Mouse (Mus musculus): ENCODE measurements at regions not wholly inside any gene's neighbourhood (a gene's known extent, or its start where the extent isn't known, plus 50 kb on each side); places are given as distances from the start of the nearest gene placed in this dataset.
A peak's percentile ranks its signal among the peaks of the same experiment; 100 is the strongest.

- DNase-seq (ENCODE audit: low spot score in 2 of 2): peak; percentile 14 to 44
These were observed 225.4 kb downstream of the Dhx35 start for GRCm38 (mm10) chr2:159019921-159020534.

DNA sequence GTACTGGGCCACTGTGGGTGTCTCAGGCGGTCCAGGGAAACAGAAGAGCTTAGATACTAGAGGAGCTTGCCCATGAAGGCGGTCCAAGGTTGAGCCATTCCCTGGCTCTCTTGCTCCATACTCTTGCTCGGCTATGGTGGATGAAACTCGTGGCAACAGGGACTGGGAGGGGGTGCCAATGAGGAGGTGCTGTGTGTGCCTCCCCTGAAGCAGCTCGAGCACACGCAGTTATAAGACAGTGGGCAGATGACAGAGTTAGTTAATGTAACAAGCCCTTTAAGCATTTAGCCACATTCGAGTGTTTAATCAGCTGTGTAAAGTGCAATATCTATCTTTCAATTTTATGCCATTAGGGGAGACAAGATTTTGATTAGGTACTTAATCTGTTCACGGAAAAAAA is 237.5 kb downstream of the Dhx35 start:
- no peak for DNase-seq (ENCODE audit: low spot score in 2 of 2)

- no peak for DNase-seq (ENCODE audit: low spot score in 2 of 2)
These were observed 245.3 kb downstream of the Dhx35 start for GRCm38 (mm10) chr2:159039916-159040315.

DNA sequence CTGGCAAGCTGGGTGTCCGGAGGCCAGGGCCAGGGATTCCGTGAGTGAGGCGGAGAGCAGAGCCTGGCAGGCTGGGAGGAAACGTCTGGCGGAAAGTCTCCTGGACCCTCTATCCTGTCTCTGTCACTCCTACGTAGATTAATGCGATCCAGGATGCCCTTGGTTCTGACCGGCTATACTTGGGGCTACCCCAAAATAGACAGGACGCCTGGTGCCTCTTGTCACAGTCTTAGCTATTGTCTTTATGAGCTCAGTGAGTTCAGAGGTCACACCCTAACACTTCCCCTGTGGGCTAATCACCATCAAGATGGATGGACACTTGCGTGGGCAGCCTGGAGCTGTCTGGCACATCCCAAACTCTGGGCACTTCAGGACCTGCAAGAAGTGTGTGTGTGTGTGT is 258.9 kb downstream of the Dhx35 start:
- no peak for DNase-seq (ENCODE audit: low spot score in 2 of 2)

DNA sequence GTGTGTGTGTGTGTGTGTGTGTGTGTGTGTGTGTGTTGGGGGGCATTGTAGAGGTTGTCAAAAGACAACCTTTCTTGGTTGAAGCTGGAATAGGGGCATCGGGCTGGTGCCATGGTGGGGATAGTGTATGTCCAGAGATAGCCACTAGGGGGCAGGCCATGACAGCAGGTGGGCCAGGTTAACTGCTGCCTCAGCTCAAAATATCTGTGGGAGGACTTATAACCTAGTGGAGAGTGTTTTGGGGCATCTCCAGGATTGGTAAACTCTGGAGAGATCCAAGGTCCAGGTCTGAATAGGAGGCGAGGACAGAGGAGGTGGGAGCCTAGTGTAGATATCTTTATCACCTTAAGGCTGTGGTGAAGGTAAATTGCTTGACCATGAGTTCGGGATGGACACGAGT is 259.3 kb downstream of the Dhx35 start:
- DNase-seq (ENCODE audit: low spot score in 2 of 2): peak; percentile 8 to 36

GRCm38 (mm10) chr2:159054451-159054850 is 259.8 kb downstream of the Dhx35 start:
- no peak for DNase-seq (ENCODE audit: low spot score in 2 of 2)

DNA sequence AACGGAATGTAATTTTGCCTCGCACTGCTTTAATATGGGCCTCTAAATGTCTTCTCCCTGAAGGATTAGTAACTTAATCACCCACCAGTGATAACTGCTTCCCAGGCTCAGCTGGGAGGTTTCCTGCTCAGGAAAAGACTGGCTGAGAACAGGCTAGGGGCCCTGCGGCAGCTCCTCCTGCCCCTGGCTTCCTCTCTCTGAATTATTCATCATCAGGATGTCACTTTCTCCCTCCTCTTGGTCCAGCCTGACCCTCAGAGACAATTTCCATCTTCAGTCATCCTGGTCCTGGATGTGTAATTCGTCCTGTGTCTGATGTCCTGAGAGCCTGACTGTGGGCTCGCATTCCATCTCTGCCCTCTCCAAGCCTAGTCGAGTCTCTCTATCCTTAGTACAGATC is 261.2 kb downstream of the Dhx35 start:
- no peak for DNase-seq (ENCODE audit: low spot score in 2 of 2)

- DNase-seq (ENCODE audit: low spot score in 2 of 2): no peak
These were observed 262.4 kb downstream of the Dhx35 start for GRCm38 (mm10) chr2:159056960-159057359.

DNA sequence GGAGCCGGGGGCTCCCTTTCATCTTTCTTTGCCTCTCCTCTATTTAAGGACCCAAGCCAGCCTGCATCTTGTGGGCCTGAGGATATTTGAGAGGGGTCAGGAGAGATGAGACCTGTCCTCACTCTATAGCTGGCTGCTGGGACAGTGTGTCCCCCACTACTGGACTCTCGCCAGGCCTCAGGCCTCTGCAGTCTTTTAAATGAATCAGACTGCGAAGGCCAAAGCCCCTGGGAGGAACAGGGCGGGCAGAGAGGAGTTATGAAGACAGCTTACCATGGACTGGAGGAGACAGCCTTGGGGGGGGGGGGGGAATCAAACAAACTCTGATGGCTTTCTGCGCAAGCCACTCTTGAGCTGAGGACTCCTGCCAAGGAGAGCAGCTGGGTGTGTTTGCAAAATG is 262.9 kb downstream of the Dhx35 start:
- DNase-seq (ENCODE audit: low spot score in 2 of 2): no peak

GRCm38 (mm10) chr2:159062266-159062665 is 267.7 kb downstream of the Dhx35 start:
- peak in 1 of 2 experiments; percentile 6 for DNase-seq (ENCODE audit: low spot score in 2 of 2)

DNA sequence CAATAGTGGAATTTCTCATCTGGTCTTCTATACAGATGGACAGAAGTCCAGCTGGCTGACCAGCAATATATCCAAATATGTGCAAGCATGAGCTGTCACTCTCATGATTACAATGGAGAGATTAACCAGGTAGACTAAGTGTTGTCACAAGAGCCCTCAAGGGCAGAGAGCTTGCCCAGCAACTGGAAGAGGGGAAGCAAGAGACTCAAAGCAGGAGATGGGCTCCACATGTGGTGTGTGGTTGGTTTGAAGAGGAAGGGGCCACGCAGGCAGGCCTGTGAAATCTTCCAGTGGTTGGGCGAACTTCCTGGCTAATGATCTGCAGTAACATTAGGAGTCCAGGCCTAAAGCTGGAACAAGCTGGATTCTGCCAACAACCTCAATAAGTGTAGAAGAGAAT is 268.1 kb downstream of the Dhx35 start:
- DNase-seq (ENCODE audit: low spot score in 2 of 2): no peak

- no peak for DNase-seq (ENCODE audit: low spot score in 2 of 2)
These were observed 269.9 kb downstream of the Dhx35 start for GRCm38 (mm10) chr2:159064403-159064970.

DNA sequence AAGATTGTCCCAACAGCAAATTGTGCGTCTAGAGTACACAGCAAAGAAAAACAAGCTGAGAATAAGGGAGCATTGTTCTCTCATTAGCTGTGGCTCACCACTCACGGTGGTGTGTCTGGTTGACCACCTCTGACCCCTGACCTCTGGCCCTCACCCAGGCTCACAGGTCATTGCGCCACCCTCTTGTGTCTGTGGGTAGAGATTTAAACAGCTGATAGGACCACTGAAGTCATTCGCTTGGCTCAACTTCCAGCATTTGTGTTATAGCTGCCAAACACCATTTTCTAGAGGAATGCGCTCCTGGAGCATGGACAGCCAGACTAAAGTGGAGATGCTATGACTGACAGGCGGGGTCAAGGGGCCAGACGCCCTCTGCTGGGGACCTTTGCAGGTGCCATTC is 272.9 kb downstream of the Dhx35 start:
- DNase-seq (ENCODE audit: low spot score in 2 of 2): no peak

GRCm38 (mm10) chr2:159068303-159069020 is 273.9 kb downstream of the Dhx35 start:
- no peak for DNase-seq (ENCODE audit: low spot score in 2 of 2)

GRCm38 (mm10) chr2:159069180-159069579 is 274.6 kb downstream of the Dhx35 start:
- peak; percentile 13 to 15 for DNase-seq (ENCODE audit: low spot score in 2 of 2)

GRCm38 (mm10) chr2:159072997-159073690 is 278.5 kb downstream of the Dhx35 start:
- no peak for DNase-seq (ENCODE audit: low spot score in 2 of 2)

DNA sequence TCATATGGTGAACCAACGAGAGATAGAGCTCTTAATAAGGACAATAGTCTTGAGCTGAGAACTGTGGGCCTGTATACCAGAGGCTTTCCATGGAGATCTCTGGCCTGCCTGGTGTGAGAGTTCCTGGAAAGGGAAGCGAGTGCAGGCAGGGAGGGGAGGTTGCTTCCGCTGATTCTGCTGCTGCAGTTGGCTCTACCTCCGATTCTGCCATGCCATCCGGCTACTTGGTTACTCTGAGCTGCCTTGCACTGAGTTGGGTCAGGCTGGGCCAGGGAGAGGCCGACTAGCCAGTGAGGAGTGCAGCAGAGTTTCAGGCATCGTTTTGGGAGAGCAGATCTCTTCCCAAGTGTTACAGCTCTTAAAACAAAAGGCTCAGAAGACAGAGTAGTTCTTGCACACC is 285.2 kb downstream of the Dhx35 start:
- DNase-seq (ENCODE audit: low spot score in 2 of 2): no peak

DNA sequence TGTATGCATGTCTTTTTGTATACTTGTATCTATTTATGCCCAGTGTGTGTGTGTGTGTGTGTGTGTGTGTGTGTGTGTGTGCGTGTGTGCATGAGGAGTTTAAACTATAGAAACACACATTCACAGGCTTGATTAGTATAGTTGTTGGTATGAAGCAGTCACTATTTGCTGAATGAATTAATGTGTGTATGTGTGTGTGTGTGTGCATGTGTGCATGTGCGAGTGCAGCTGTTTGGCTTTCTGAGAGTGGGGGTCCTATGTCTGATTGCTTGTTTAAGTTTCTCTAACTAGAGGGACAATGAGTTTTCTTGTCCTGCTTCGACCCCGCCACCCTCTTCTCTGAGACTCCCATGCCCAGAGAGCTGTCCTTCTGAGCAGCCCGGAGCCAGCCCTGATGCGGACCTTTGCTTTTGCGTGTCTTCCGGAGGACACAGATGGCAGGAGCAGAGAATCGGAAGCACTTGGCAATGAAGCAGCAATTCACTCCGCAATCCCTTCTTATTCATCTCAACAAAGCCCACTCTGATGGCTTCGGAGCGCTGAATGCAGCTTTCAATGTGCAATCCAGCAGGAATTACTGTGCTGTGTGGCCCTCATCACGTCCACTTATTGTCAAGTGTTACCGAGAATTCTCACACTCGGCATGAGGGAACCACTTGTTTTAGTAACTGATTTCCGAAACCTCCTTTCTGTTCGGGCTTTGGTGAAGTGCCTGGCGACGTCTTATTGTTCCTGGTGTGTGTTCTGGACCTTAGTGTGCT is 286.4 kb downstream of the Dhx35 start:
- DNase-seq (ENCODE audit: low spot score in 2 of 2): peak in 1 of 2 experiments; percentile 7

DNA sequence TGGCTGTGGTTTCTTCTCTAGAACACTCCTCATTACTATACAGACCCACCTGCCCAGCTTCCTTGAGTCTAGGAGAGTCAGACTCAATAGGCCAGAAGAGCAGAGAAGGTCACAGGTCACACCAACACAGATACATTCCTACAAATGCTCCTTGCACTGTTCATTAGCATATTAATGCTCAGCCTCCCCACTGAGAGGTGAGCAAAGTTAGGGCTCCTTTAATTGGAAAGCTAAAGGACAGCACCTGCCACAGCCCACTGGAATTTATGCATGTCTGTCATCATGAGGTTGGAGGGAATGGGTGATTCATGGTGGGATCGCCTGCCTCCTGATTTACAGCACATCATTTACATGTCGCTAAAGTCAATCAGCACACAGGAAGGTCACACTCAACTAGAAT is 292.2 kb downstream of the Dhx35 start:
- DNase-seq (ENCODE audit: low spot score in 2 of 2): no peak

DNA sequence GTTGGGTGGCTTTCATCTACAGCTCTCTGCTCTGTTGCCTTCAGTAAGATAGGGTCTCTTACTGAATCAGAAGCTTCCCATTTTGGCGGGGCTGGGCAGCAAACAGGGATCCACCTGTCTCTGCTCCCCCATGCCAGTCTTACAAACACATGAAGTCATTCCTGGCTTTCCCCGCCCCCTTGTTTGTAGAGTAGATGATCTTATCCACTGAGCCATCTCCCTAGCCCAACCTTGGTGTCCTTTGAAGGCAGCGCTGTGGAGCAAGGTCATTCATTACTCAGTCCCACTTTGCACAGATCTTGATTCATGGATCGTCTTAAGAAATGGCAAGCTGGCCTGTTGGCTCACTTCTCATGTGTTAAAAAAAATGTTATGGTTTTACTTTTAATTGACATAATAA is 293.6 kb downstream of the Dhx35 start:
- DNase-seq (ENCODE audit: low spot score in 2 of 2): no peak

- no peak for DNase-seq (ENCODE audit: low spot score in 2 of 2)
These were observed 302.1 kb downstream of the Dhx35 start for GRCm38 (mm10) chr2:159096667-159097066.

GRCm38 (mm10) chr2:159134042-159134441 is 339.4 kb downstream of the Dhx35 start:
- no peak for DNase-seq (ENCODE audit: low spot score in 2 of 2)
